Mouse (Mus musculus): Measurements from ENCODE around the gene Col6a3.

DNA sequence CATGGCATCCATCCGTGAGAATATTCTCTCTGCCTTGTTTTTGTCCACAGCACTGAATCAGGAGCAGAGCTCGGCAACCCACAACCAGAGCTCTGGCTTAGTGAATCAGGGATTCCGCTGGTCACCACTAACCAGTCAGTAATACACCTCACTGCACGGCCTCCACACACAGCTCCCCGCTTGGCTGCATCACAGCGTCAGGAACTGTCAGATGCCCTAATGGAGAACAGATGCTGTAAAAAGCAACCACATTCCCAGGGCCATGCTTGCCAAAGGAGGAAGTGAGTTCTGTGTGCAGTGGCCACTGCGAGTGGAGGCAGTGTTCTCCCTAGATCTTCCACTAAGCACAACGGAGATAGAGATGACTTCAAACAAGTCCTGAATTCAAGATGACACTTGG is 93.6 kb downstream of the Col6a3 start:
- TF ChIP-seq CTCF (conservative IDR thresholded peaks at IDR 0.05; ENCODE audit: insufficient read depth, insufficient read length, low read depth, low read length): no peak
- no peak for TF ChIP-seq POLR2A (IDR thresholded peaks at IDR 0.05; ENCODE audit: low read depth, low read length)

Data from kidney, adult 2 months (tissue).